Mouse (Mus musculus): ENCODE measurements around the gene Tgm1. TPM values are rescaled to one million over a fixed set of nuclear protein-coding genes. Genes with fewer than 3 reads are reported as not detected.

Gene Tgm1
- total RNA-seq, 2 experiments from 2014 or later = 0.19 to 0.50 TPM

DNA sequence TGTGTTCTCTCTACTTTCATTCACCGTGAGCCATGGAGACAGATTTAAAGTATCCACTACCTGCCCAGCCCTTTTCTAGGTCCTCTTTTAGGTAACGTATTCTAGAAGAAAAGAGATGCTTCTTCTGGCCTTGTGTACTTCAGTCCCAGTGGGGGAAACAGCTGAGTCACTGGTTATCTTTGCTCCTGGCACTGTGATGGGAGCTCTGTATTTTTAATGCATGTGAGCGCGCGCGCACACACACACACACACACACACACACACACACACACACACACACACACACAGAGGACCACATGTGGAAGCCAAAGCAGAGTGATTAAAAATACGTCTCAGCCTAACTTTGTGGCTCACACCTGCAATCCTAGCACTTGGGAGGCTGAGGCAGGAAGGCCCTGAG is 9.7 kb upstream of the Tgm1 start:
- DNase-seq = no peak

DNA sequence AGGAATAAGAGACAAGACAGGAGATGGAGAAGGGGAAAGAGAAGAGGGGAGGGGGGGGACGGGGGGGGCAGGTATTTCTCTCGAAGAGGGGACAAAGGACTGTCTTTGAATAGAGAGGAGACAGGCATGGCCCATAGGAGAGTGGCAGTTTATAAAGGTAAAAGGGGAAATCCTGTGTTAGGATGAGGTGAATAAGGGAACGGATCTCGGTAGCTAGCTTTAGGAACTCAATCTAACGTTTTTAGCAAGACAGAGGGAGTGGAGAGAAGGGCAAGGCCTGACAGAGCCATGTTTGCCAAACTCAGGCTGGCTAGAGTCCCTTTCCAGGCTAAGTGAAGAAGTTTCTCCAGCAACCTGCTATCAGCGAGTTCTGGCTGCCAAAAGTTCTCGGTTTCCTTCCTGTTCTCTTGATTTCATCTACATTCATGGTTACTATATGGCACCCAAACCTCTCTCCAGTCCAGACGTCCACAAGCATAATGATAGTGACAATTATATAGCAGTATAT is 8.8 kb upstream of the Tgm1 start:
- DNase-seq = no peak

- DNase-seq = peak; percentile 91
Observed at GRCm38 (mm10) chr14:55721700-55722437, 8.1 kb upstream of the Tgm1 start, which contains the start of gene Rabggta. Gene Rabggta (minus strand): TSS chr14:55722263.

DNA sequence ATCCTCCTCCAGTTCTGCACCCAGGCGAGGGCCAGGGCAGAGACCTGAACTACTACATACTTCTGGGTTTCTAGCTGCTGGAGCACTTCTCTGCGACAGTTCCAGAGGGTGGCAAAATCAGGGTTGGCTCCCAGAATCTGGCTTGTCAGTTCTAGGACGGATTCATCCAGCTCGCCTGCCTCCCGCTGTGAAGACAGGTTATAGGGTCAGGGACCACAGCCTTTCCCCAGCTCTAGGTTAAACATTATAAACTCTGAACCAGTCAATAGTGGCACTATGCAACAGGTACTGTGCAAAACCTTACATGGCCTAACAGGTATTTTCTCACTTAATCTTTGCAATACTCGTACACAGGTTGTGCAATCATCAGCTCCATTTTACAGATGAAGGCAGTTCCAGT is 7.3 kb upstream of the Tgm1 start:
- DNase-seq = no peak

- DNase-seq = no peak
Observed at GRCm38 (mm10) chr14:55720666-55721065, 6.9 kb upstream of the Tgm1 start.

DNA sequence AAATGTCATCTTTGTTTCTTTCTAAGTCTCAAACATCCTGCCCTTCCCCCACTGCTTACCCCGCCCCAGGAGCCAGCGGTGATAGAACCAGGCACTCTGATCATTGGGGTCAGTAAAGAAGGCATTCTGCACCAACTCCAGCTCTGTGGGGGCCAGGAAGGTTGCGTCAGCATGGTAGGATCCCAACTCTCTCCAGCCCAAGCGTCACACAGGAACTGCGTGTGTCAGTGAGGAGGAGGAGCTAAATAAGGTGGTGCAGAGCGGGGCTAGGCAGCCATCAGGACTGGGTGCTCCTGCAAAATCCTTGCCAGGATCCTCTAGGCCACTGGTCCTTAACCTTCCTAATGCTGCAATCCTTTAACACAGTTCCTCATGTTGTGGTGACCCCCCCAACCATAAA is 6.0 kb upstream of the Tgm1 start:
- DNase-seq = no peak

DNA sequence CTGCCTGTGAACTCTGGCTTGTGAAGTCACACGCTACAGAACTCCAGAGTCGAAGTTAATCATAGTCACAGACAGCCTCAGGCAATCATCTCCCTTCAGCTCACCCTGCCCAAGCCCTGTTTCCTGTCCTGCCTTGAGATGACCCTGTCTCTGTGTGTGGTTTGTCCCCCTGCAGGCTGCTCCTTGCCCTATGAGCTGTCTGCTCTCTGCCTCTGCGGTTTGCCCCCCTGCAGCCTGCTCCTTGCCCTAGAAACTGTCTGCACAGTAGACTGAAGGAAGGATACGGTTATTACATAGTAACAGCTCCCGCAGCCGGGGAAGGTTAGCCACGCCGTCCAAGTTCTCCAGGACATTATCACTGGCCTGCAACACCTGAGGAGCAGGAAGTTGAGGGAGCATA is 3.2 kb upstream of the Tgm1 start:
- no peak for DNase-seq

DNA sequence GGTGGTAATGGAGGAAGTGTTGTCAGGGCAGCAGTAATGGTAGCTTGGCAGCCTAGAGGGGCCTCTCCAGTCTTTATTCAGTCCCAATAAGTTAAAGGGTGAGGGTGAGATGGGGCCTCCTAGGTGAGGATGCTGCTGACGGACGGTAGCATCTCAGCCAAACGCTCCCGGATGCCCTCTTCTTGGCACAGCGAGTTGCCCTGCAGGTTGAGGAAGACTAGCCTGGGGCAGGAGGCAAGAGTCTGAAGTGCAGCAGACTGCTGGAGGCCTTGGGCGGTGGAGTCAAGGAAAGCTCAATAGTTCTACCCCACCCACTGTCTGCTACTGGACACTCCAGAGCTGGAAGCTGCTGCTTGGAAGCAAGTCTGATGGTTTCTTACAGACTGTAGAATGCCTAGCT is 2.5 kb upstream of the Tgm1 start:
- DNase-seq = no peak

DNA sequence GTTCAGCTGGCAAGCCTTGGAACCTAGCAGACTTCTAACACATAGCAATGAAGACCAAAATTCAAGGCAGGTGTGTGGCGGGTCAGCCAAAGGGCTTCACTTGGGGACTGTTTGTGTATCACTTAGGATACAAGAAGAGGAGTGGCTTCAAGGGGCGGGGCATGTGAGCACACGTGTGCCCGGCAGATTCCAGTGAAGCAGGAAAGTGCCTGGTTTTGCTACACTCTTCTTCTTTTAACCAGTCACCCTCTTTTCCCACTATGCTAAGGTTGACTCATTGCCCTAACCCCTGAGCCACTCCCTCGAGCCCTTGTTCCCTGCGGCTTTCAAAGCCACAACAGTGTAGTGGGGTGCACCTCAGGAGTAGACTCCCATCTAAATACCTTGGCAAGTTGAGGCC is 1.2 kb upstream of the Tgm1 start:
- DNase-seq = no peak

GRCm38 (mm10) chr14:55713007-55713728 is 558 bp downstream of the Tgm1 start:
- no peak for DNase-seq

GRCm38 (mm10) chr14:55711786-55712185 is 1.9 kb downstream of the Tgm1 start:
- no peak for DNase-seq

GRCm38 (mm10) chr14:55709509-55709908 is 4.2 kb downstream of the Tgm1 start:
- no peak for DNase-seq

- no peak for DNase-seq
Observed at GRCm38 (mm10) chr14:55707397-55707796, 6.3 kb downstream of the Tgm1 start.

- DNase-seq = no peak
Observed at GRCm38 (mm10) chr14:55706051-55706600, 7.6 kb downstream of the Tgm1 start.

- DNase-seq = no peak
Observed at GRCm38 (mm10) chr14:55702761-55703160, 11.0 kb downstream of the Tgm1 start.

DNA sequence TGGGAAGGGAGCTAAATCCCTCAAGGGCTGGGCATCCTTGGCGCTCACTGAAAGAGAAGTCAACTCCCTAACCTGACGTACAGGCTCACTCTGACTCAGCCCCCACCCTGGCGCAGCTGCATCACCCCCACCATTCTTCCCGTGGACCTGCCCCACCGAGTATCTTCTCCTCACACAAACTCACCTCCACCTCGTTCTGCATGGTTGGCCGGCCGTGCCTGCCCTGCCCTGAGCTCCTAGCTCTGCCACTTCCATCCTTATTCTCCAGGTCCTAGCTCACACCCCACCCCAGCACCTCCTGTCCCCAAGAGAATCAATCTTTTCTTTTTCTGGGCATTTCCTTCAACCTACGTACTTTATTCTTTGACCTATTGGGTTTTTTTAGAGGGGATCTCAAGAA is 12.6 kb downstream of the Tgm1 start:
- no peak for DNase-seq

DNA sequence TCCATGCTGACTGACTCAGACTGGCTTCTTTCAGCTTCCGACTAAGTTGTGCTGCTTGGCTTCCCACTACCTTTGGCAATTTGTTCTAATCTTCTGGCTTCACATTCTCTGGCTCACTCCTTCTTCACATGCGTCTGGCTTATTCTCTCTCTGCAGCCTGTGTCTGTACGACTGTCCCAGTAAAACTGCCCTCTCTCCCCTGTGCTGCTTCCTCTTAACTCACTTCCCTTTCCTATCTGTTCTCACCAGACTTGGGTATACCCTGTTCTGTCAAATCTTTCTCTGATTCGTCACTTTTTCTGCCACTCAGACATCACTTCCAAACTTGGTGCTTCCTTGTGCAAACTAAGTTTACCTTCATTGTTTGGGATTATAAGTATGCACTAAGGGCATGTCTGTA is 16.5 kb downstream of the Tgm1 start:
- DNase-seq = no peak

DNA sequence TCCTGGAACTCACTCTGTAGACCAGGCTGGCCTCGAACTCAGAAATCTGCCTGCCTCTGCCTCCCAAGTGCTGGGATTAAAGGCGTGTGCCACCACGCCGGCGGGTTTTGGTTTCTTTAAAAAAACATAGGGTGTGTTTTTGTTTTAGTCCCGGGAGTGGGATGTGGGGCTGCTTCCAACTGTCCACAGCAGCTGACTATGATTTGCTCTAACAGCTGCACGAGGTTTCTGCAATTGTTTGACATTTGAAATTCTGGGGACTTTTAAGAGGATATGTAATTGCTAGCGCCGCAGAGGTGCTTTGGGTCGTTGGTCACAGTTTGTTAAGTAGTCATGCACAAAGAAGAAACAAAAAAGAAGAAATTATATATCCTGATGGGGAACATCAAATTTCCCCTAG is 24.3 kb downstream of the Tgm1 start:
- DNase-seq = no peak

DNA sequence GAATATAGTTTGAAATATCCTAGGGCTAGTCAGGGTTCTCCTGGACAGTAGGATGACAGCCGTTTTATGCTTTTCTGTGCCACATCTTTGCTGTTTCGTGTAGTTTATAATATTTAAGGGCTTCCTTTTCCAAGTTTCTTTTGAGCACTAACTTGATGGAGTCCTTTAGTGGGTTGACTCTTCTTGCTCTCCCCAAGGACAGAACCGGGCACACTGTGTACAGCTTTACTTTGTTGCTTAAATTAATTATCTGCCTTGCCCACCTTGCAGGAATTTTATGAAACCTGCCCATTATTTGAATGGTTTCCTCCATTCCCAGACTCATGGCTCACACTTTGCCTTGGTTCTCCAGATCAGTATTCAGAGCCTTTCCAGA is 31.6 kb downstream of the Tgm1 start:
- no peak for DNase-seq

DNA sequence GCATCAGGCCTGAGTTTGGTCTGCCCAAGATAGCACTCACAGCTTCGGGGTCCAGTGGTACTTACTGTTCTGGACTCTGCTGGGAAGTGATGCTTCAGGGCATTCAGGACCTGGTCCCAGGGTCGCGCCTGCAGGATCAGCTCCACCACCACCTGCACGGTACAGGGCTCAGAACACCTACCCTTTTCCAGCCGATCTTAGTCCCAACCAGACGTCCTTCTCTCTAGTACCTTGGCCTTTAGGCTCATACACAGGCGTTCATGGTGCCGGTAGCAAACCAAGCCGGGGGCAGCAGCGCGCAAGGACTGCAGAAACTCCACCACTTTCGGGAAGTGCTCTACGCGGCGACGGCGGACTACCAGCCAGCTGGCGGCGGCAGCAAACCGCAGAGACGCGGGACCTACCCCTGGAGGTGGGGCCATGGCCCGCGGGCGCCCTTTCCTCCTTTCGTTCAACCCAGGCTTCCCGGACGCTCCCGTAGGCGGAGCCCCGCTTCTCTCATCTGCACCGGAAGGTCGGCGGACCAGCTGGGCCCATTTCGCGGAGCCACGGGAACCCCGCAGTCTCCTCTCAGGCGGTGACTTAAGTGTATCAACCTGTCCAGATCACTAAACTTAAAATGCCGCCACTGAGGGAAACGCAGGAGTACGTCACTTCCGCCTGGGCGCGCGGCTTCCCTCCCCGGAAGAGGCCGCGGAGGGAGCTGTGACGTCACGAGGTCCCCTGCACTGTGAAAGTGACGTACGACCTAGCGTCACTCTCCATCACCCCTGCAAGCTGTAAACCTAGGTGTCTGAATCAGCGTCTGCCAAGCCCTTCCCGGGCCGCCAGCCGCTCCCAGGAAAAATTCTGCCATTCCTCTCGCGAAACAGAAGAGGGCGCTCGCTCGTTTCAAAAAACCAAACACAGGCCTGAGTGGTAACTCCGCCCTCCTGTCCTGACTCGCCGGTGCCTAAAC is 32.3 kb downstream of the Tgm1 start, which contains the start of gene Tinf2:
Tinf2 (minus strand) TSS at position 661 of the 958 bp plus-strand sequence.
- peak; percentile 86 for DNase-seq

DNA sequence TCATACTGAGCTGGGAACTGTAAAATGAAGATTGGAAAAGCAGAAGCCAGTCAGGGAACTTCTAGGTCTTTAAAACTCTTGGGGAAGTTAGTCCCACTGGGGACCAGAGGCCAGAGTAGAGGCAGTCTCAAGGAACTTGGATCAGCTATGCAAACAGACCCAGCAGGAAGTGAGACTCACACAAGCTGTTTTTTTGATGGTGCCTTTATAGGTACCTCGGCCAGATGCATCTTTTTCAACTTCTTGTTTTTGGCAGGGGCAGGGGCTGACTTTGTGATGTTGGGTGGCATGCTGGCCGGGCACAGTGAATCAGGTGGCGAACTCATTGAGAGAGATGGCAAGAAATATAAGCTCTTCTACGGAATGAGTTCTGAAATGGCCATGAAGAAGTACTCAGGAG is 36.1 kb downstream of the Tgm1 start:
- DNase-seq = no peak

- no peak for DNase-seq
Observed at GRCm38 (mm10) chr14:55672741-55673060, 41.0 kb downstream of the Tgm1 start.
